Mouse (Mus musculus): ENCODE measurements at regions not wholly inside any gene's neighbourhood (a gene's known extent, or its start where the extent isn't known, plus 50 kb on each side); places are given as distances from the start of the nearest gene placed in this dataset.

- no peak for DNase-seq
Measured at GRCm38 (mm10) chr15:63532337-63533055, 312.5 kb downstream of the Gsdmc2 start.

- no peak for DNase-seq
Measured at GRCm38 (mm10) chr15:63527318-63527717, 317.7 kb downstream of the Gsdmc2 start.

- no peak for DNase-seq
Measured at GRCm38 (mm10) chr15:63526820-63527219, 318.2 kb downstream of the Gsdmc2 start.

DNA sequence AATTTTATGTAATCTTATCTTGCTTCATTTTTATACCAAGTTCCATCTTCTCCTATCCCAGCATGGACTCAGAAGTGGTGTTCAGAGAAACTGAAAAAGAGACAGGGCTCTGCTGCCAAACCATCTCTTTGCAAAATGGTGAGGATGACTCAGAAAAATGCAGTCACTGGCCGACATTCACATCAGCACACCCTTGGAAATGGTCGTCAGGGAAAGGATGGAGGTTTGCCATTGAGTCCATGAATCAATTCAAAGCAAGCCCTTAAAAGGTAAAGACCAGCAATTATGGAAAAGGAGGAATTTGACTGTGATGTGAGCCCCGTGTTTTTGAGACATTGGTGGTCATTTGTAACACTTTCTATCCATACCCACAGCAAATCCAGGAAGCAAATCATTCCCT lies 327.7 kb downstream of the Gsdmc2 start:
- DNase-seq: no peak

GRCm38 (mm10) chr15:63500453-63500852 lies 344.5 kb downstream of the Gsdmc2 start:
- no peak for DNase-seq

GRCm38 (mm10) chr15:63498483-63498882 lies 346.5 kb downstream of the Gsdmc2 start:
- no peak for DNase-seq

DNA sequence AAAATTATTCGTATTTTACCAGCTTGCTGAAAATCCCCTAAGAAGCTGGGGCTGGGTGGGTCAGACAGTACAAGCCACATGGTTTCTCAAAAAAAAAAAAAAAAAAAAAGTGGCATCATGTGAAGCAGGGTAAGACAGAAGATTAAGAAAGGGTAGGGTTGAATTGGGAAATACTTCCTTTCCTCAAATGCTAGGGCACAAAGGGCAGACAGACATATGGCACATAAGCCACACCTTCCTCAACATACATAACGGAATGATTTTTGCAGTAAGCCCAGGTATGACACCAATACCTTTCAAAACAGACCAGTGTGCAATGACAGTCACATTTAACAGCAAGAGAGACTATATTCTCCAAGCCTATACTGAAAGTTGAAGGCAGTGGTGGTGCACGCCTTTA lies 347.8 kb downstream of the Gsdmc2 start:
- DNase-seq: no peak

GRCm38 (mm10) chr15:63484910-63485309 lies 360.1 kb downstream of the Gsdmc2 start:
- no peak for DNase-seq

DNA sequence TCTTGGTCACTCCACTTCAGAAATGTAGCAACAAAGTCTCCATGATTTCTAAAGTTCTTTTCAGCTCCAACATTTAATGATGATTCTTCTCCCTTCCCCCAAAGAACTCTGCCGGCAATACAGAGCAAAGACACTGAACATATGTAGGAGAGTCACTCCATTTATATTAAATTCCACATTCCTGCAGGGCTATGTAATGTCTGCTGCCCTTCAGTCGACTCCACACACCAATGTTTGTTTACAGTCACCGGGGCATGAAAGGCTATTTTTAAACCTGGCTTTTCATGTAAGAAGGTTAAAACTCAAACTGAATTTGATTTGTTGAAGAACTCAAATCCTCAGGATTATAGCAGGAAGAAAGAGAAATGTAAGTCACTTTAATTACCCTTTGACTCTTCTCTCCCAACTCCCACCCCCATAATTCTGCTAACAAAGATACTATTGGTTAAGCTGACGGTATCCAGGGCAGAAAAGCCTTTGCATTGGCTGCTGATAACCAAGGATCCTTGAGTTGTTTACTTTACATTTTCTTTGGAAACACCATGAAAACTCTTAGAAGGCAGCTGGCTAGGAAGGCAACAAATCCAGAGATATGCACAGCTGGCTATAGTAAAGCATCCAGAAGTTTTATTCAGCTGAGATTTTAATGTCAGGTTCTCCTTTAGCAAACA lies 360.6 kb downstream of the Gsdmc2 start:
- peak; percentile 26 for DNase-seq

DNA sequence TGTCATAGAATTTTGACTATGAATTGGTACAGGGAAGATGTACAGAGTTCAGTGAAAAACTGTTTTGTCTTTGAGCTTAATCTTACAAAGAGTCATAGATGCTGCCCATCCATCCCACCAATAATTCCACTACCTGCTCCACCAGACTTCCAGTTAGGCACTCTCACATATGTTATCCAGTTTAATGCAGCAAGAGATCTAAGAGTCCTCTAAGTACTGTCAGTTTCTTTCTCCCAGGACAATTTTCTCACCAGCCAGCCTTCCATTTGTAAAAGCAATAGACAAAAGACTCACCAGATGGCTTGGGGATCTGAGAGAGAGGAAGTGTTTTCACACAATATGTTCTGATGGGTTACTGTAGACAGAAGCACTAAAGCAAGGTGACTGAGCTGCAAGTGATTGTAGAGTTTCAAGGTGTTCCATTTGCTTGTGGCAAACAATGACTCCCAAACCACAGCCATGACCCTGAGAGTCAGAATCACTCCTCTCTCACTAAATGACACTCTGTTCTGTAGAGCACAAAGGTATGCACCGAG lies 365.6 kb downstream of the Gsdmc2 start:
- no peak for DNase-seq

- DNase-seq: no peak
Measured at GRCm38 (mm10) chr15:63466916-63467315, 378.1 kb downstream of the Gsdmc2 start.

- DNase-seq: no peak
Measured at GRCm38 (mm10) chr15:63452529-63452928, 392.4 kb downstream of the Gsdmc2 start.

DNA sequence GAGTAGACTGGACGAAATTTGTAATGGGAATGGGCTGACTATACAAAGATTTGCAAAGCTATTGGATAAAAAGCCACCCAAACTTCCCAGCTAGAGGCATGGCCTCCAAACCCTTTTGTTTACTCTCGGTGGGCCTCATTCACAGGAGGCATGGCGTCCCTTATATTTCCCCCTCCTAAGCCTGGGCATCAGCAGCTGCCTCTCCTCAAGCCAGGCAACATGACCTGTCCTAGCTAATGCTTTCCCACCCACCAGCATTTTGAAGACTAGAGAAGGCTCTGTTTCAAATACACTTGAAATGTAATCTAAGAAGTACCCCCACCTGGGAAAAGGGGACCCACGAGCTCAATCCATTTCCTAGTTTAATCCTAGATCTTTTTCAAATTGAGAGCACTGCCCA lies 398.7 kb downstream of the Gsdmc2 start:
- DNase-seq: no peak

DNA sequence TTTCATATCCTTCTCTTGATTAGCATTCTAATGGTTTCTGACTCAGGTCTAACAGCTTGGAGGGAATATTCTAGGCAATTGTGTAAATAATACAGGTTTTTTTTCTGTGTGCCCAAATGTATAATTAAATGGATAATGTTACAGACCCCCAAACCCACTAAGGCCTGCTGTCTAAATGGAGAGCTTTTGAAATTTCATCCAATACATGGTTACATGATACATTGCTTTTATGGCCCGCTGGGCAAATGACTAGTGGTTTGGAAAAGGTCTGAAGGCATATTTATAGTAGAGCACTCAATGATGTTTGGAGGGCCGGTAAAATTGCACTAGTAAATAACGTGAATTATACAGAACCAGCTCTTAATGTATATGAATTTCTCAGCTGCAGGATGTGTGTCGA lies 400.0 kb downstream of the Gsdmc2 start:
- no peak for DNase-seq

DNA sequence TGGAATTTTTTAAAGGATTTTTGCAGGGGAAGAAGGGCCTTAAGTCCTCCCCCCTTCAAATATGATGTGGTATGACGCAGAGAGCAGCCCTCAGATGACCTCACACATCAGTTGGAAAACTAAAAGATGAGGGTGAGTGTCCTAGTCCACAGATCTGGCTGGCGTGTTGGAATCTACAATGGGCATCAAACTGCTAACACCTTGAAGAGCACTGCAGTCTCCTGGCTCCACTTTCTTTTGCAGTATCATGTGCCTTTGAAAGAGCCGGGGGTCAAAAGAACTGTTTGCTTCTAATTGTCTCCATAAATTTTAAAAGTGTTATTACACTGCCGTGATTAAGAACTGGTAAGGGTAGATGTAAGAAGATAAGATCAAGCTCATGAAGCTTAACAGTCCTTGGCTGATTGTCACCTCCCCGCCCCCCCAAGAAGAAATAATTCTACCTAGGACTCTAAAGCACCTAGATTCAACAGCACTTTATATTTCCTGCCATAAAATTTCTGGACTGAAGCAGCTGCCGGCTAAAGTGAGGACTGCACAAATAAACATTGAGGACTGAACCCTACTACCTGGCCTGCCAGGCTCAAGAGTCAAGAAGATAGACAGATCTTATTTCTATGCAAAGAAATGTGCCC lies 402.7 kb downstream of the Gsdmc2 start:
- peak; percentile 1 for DNase-seq

GRCm38 (mm10) chr15:63412649-63413048 lies 432.3 kb downstream of the Gsdmc2 start:
- DNase-seq: no peak

- DNase-seq: no peak
Measured at GRCm38 (mm10) chr15:63411771-63412118, 433.2 kb downstream of the Gsdmc2 start.

GRCm38 (mm10) chr15:63410994-63411770 lies 433.8 kb downstream of the Gsdmc2 start:
- no peak for DNase-seq

DNA sequence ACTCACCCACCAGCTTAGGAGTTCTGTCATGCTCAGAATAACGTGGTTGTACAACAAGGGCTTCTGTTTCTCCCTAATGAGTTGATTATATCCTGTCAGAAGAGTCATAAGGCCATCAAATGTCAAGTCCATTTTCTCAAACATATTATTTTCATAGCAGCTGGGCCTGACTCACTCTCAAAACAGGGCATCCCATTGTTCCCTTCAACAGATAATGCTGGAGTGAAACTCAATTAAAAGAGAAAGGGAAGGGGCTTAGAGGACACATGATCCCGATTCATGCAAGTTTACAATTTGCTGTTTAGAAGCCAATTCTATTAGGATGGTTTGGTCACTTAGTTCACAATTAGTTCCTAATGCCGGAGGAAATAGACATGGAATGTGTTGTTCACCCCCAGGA lies 444.5 kb downstream of the Gsdmc2 start:
- no peak for DNase-seq

GRCm38 (mm10) chr15:63400011-63400410 lies 445.0 kb downstream of the Gsdmc2 start:
- no peak for DNase-seq

DNA sequence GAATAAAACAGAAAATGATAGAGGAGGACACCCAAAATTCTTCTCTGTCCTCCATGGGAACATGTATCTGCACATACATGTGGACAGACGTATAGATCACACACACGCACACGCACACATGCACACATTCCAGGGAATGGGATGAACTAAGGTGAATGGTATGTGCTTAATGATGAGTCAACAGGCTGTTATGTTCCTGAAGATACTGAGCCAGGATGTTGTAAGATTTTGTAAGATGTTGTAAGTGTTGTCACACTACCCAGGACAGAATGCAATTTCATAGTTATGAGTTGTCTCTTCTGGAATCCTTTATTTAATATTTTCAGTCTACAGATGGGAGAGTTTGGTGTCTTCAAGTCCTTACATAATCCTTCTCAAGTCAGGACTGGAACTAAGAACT lies 447.5 kb downstream of the Gsdmc2 start:
- DNase-seq: no peak

DNA sequence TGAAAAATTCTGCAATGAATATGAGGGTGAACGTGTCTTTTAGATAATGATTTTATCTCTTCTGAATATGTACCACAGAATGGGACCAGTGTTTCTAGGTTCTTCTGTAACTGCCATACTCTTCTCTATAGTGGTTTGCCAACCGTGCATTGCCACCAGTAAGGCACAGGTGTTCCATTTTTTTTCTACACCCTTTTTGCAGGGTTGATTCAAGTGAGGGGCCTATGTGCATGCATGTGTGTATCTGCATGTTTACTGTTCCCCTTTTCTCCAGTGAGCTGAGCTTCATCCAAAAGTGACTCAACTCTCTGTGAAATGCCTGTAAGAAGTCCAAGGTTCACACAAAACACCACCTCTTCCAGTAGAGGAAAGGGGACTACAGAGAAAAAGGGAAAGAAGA lies 467.7 kb downstream of the Gsdmc2 start:
- no peak for DNase-seq

DNA sequence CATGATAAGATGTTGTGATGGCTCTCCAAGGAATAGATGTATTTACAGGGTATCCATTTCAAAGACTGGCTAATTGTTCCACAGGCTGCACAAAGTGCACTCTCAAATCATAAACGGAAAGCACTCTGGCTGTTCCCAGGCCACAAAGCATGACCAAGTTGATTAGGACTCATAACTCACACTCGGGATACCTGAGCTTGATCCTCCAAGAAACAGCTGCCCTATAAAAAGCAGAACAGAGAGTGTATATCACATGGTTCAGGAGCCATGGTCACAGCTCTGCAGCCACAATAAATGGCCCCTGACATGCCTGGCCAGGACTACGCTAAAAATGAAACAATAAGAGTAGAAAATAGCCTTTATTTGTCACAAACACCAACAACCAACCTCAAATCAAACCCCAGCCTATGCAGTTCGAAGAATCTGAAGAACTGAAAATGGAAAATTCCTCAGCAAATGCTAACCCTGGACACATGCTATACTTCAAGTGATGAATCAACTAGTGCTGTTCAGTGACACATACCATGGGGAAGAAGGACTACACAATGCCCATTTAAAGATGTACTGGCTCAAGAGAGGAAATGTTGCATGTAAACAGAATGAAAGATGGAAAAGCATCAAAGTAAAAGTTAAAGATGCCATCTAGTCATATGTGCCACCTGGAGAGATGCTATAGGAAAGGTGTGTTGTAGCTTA lies 473.5 kb downstream of the Gsdmc2 start:
- no peak for DNase-seq
